Mouse (Mus musculus) cerebellum, adult 9-10 months (tissue): ENCODE data around the gene Dnajb8.

Experiments used
- DNase-seq: peaks from one replicate; pipeline ENCODE4 v3.0.0; 2022

Gene Dnajb8

GRCm38 (mm10) chr6:88199718-88200692, 22.1 kb upstream of the Dnajb8 start:
- DNase-seq = no peak

- DNase-seq = no peak
Measured at GRCm38 (mm10) chr6:88200693-88201609, 21.1 kb upstream of the Dnajb8 start.

- no peak for DNase-seq
Measured at GRCm38 (mm10) chr6:88201926-88202700, 20.0 kb upstream of the Dnajb8 start.

GRCm38 (mm10) chr6:88202921-88203690, 19.0 kb upstream of the Dnajb8 start:
- no peak for DNase-seq

GRCm38 (mm10) chr6:88203791-88204405, 18.2 kb upstream of the Dnajb8 start:
- no peak for DNase-seq

GRCm38 (mm10) chr6:88204531-88205385, 17.3 kb upstream of the Dnajb8 start:
- no peak for DNase-seq

- DNase-seq = no peak
Measured at GRCm38 (mm10) chr6:88205386-88205700, 16.7 kb upstream of the Dnajb8 start.

- DNase-seq = no peak
Measured at GRCm38 (mm10) chr6:88205937-88206336, 16.1 kb upstream of the Dnajb8 start.

- DNase-seq = no peak
Measured at GRCm38 (mm10) chr6:88206566-88206965, 15.5 kb upstream of the Dnajb8 start.

- DNase-seq = no peak
Measured at GRCm38 (mm10) chr6:88207403-88208033, 14.6 kb upstream of the Dnajb8 start.

- DNase-seq = no peak
Measured at GRCm38 (mm10) chr6:88208321-88208720, 13.7 kb upstream of the Dnajb8 start.

GRCm38 (mm10) chr6:88209453-88209852, 12.6 kb upstream of the Dnajb8 start:
- DNase-seq = no peak

- no peak for DNase-seq
Measured at GRCm38 (mm10) chr6:88210182-88210581, 11.9 kb upstream of the Dnajb8 start.

GRCm38 (mm10) chr6:88215797-88216196, 6.3 kb upstream of the Dnajb8 start:
- DNase-seq = no peak

- DNase-seq = no peak
Measured at GRCm38 (mm10) chr6:88216199-88216598, 5.9 kb upstream of the Dnajb8 start.

GRCm38 (mm10) chr6:88219094-88219493, 3.0 kb upstream of the Dnajb8 start:
- no peak for DNase-seq

GRCm38 (mm10) chr6:88226570-88226994, 4.5 kb downstream of the Dnajb8 start:
- DNase-seq = no peak

GRCm38 (mm10) chr6:88227537-88227936, 5.5 kb downstream of the Dnajb8 start:
- DNase-seq = no peak

GRCm38 (mm10) chr6:88229221-88229620, 7.2 kb downstream of the Dnajb8 start:
- no peak for DNase-seq

GRCm38 (mm10) chr6:88231821-88232220, 9.8 kb downstream of the Dnajb8 start:
- DNase-seq = no peak
